Mouse (Mus musculus) C2C12 (cell line): ENCODE results near the gene Ldlr. TPM values are rescaled to one million over a fixed set of nuclear protein-coding genes. Genes with fewer than 3 reads are reported as not detected.

ENCODE experiments used
- H3K27me3 ChIP-seq: one replicate; pipeline ENCODE4 v1.6.1; 2011; ENCODE audit not compliant: control insufficient read depth, insufficient read depth, insufficient read length
- H3K36me3 ChIP-seq: one replicate; pipeline ENCODE4 v1.6.1; 2011; ENCODE audit not compliant: control insufficient read depth, insufficient read depth
- H3K4me3 ChIP-seq: one replicate; pipeline ENCODE4 v1.5.1; 2011; ENCODE audit warnings: mild to moderate bottlenecking, control low read depth; ENCODE audit not compliant: poor library complexity, insufficient read depth, severe bottlenecking
- H3K79me2 ChIP-seq: one replicate; pipeline ENCODE4 v1.6.1; 2011; ENCODE audit not compliant: control insufficient read depth, insufficient read depth
- H3K79me3 ChIP-seq: one replicate; pipeline ENCODE4 v1.6.1; 2011; ENCODE audit warnings: low read depth, control low read depth
- H3ac ChIP-seq: one replicate; pipeline ENCODE3; 2011; ENCODE audit warnings: low read depth; ENCODE audit not compliant: control insufficient read depth, insufficient read length
- CEBPB ChIP-seq: IDR thresholded peaks from one replicate; pipeline ENCODE4 v1.6.1; 2011; ENCODE audit warnings: low read depth, mild to moderate bottlenecking, control low read depth, moderate library complexity
- CTCF ChIP-seq: IDR thresholded peaks from one replicate; pipeline ENCODE4 v1.5.1; 2011; ENCODE audit not compliant: control insufficient read depth, insufficient read depth, insufficient read length
- FOSL1 ChIP-seq: IDR thresholded peaks from one replicate; pipeline ENCODE4 v1.8.0; 2011; ENCODE audit warnings: mild to moderate bottlenecking, low read length; ENCODE audit not compliant: poor library complexity, insufficient read depth, severe bottlenecking
- MAX ChIP-seq: IDR thresholded peaks from one replicate; pipeline ENCODE4 v1.6.1; 2011; ENCODE audit warnings: mild to moderate bottlenecking, control low read depth
- MYOD1 ChIP-seq: IDR thresholded peaks from one replicate; pipeline ENCODE4 v1.6.1; 2011; ENCODE audit warnings: low read depth; ENCODE audit not compliant: control insufficient read depth, insufficient read length
- MYOG ChIP-seq: IDR thresholded peaks from one replicate; pipeline ENCODE4 v1.6.1; 2011; ENCODE audit not compliant: control insufficient read depth, insufficient read length; ENCODE audit errors: extremely low read depth
- USF1 ChIP-seq: IDR thresholded peaks from one replicate; pipeline ENCODE4 v1.6.1; 2011; ENCODE audit warnings: low read depth, mild to moderate bottlenecking, control low read depth, moderate library complexity
- polyA plus RNA-seq: library from polyadenylated mRNA; unstranded; fragments of >200 nt; fragmentation: generic; extraction: Trizol; gene quantifications from one replicate; pipeline ENCODE4 v1.2.1, GENCODE M21; 2012; ENCODE audit warnings: missing spikeins

Gene Ldlr
- polyA plus RNA-seq, 1 experiment: 58.3 TPM

DNA sequence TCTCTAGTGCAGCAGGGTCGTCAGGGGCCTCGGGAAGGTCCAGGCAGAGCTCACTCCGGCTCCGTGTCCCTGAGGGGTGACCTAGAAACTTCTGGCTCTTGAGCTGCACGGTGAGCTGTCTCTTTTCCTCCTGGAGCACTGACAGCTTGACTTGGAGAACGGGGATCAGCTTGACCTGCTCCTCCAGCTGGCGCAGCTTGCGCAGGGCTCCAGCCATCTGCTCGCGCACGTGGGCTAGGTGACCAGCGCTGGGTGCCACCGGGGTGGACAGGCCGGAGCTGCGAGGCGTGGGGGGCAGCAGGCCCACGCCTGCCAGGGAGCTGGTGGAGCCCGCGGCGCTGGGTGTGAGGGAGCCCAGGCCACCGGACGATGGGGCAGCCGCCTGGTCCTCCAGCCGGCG is 71.6 kb downstream of the Ldlr start:
- no peak for TF ChIP-seq FOSL1
- no peak for TF ChIP-seq MAX
- no peak for TF ChIP-seq USF1
- TF ChIP-seq CEBPB: no peak
- no peak for TF ChIP-seq MYOD1
- no peak for TF ChIP-seq MYOG
- TF ChIP-seq CTCF: no peak

GRCm38 (mm10) chr9:21795579-21795978 is 72.3 kb downstream of the Ldlr start:
- Histone ChIP-seq H3ac (no peak overlapping the region), H3K4me3 (no peak overlapping the region), H3K79me2 (peaks cover 74% of the 10 kb centered on the region), H3K79me3 (peaks cover 31% of the 10 kb centered on the region), H3K36me3 (peaks cover 36% of the 10 kb centered on the region), H3K27me3 (no peaks in the 10 kb centered on the region)
- TF ChIP-seq MAX (no peak), CTCF (no peak), CEBPB (no peak)

More for the DNA sequence above, 71.6 kb downstream of the Ldlr start:
- Histone ChIP-seq H3ac (no peak overlapping the region), H3K4me3 (no peak overlapping the region), H3K79me3 (peaks cover 38% of the 10 kb centered on the region), H3K36me3 (peaks cover 42% of the 10 kb centered on the region), H3K27me3 (no peaks in the 10 kb centered on the region), H3K79me2 (peaks cover 81% of the 10 kb centered on the region)

GRCm38 (mm10) chr9:21796259-21796658 is 73.0 kb downstream of the Ldlr start:
- H3ac ChIP-seq: no peak overlapping the region
- peaks cover 29% of the 10 kb centered on the region for H3K36me3 ChIP-seq

DNA sequence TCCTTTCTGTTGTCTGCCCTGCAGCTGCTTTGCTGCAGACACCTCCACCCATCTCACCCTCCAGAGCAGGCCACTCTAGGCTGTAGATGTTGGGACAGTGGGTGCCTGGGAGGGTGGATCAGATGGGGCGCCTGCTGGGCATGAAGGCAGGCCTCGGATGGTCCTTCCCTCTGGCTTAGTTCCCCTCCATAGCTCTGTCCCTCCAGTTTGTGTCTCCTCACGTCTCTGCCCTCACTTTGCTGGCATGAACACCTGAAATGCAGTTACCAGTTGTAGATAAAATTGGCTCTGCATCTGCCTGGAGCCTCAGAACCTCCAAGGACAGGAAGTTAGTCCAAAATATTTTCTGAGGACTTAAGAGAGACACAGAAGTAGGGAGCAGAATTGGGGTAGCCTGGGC is 73.6 kb downstream of the Ldlr start:
- H3ac ChIP-seq: peak overlapping the region; percentile 12
- H3K79me3 ChIP-seq: peaks cover 21% of the 10 kb centered on the region
- H3K36me3 ChIP-seq: peaks cover 24% of the 10 kb centered on the region
- TF ChIP-seq FOSL1 (no peak), MYOD1 (no peak), USF1 (no peak), MYOG (no peak), CTCF (no peak), MAX (no peak), CEBPB (no peak)
- H3K79me2 ChIP-seq: peaks cover 62% of the 10 kb centered on the region
- H3K27me3 ChIP-seq: no peaks in the 10 kb centered on the region
- no peak overlapping the region for H3K4me3 ChIP-seq

More at GRCm38 (mm10) chr9:21796259-21796658, 73.0 kb downstream of the Ldlr start:
- TF ChIP-seq MYOG (no peak), CTCF (no peak), MYOD1 (no peak), CEBPB (no peak), FOSL1 (no peak), MAX (no peak), USF1 (no peak)
- no peak overlapping the region for H3K4me3 ChIP-seq
- H3K27me3 ChIP-seq: no peaks in the 10 kb centered on the region
- H3K79me2 ChIP-seq: peaks cover 67% of the 10 kb centered on the region
- H3K79me3 ChIP-seq: peaks cover 25% of the 10 kb centered on the region

GRCm38 (mm10) chr9:21797921-21798344 is 74.7 kb downstream of the Ldlr start:
- peaks cover 23% of the 10 kb centered on the region for H3K79me3 ChIP-seq
- peak overlapping the region; percentile 66 for H3K4me3 ChIP-seq
- peak overlapping the region; percentile 72 for H3ac ChIP-seq
- H3K36me3 ChIP-seq: peaks cover 23% of the 10 kb centered on the region
- peaks cover 56% of the 10 kb centered on the region for H3K79me2 ChIP-seq
- TF ChIP-seq MAX: no peak
- no peak for TF ChIP-seq USF1
- TF ChIP-seq CEBPB: no peak
- TF ChIP-seq MYOD1: no peak
- no peak for TF ChIP-seq MYOG
- TF ChIP-seq CTCF: no peak
- TF ChIP-seq FOSL1: no peak
- no peaks in the 10 kb centered on the region for H3K27me3 ChIP-seq

GRCm38 (mm10) chr9:21798345-21799009 is 75.2 kb downstream of the Ldlr start, which contains the start of gene Kank2:
Gene Kank2 (minus strand): TSS chr9:21798744.
- H3K27me3 ChIP-seq: no peaks in the 10 kb centered on the region
- H3K36me3 ChIP-seq: peaks cover 18% of the 10 kb centered on the region
- H3K79me2 ChIP-seq: peaks cover 56% of the 10 kb centered on the region
- H3K79me3 ChIP-seq: peaks cover 23% of the 10 kb centered on the region
- H3K4me3 ChIP-seq: peak within 1 kb of the TSS; percentile 66
- TF ChIP-seq USF1: peak; percentile 53
- no peak for TF ChIP-seq CEBPB
- peak within 1 kb of the TSS; percentile 72 for H3ac ChIP-seq
